Mouse (Mus musculus) ES-Bruce4 (cell line): Measurements from ENCODE around the gene Zdhhc5.

Experiments
- CTCF ChIP-seq: IDR thresholded peaks from one replicate; pipeline ENCODE4 v1.8.1; 2011; ENCODE audit warnings: low read depth, low read length
- EP300 ChIP-seq: IDR thresholded peaks from 2 replicates; pipeline ENCODE4 v1.6.1; 2011; ENCODE audit warnings: low read depth, low read length; ENCODE audit not compliant: insufficient read depth
- POLR2A ChIP-seq: IDR thresholded peaks from one replicate; pipeline ENCODE4 v1.8.1; 2011; ENCODE audit warnings: low read length; ENCODE audit not compliant: insufficient read depth

GRCm38 (mm10) chr2:84734919-84735318 is 19.9 kb upstream of the Zdhhc5 start:
- TF ChIP-seq POLR2A (no peak), CTCF (no peak), EP300 (no peak)
